In the genomic region with DNA sequence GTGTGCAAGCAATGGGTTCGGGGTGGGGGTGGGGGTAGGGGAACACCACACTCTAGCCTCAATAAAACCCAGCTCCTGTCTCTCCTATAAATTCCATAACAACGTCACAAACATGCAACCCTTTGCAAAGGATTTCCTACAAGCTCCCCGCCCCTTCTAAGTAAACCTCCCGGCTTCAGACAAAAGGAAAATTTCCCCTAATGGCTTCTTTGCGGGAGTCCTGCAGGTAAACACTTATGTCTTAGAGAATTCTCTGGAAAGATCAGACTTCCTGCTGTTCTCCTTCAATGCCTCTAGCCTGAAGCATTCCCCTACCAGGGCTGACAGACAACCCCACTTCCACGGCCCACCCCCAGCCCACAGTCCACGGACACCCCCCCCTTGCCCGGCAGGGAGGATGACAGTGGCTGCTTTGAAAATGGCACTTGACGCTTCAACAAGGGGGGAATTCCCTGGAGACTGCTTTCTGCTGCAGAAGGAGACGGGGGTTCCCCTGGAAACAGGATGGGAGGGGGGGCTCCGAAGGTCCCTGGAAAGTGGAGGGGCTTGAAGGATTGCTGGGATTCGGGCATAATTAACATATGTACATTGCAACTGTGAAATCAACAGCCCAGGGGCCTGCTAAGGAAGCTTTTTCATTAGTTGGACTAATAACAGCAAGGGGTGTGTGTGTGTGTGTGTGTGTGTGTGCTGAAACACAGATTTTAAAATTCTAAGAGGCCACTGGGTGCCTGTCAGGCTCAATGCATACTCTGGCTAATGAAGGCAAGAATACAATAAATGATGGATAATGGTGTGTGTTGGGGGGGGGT, we compare ENCODE assay signal across 10 mouse cellular contexts. TPM values are rescaled to one million over a fixed set of nuclear protein-coding genes. Genes with fewer than 3 reads are reported as not detected.
DNase-seq lines count a peak whose midpoint lies in the region; ATAC-seq and TF ChIP-seq lines count a peak whose summit lies in the region.
"Had no signal": no experiment of that assay in that cellular context is flagged by ENCODE, and none has a peak within 500 bp of the region (broad histone marks: within the 10 kb centered on the region; RNA-seq: fewer than 3 reads in every experiment).

No protein-coding gene starts in this region.

- 21% methylated on average over 12 of the region's 12 CpGs for WGBS in kidney, embryonic 15.5 days
- 34% methylated on average over 12 of the region's 12 CpGs for WGBS in kidney, adult 2 months
- 1% methylated on average over 12 of the region's 12 CpGs for WGBS in forebrain, embryonic 14.5 days
- 34% methylated on average over 12 of the region's 12 CpGs for WGBS in limb, embryonic 10.5 days
- WGBS in neural tube, embryonic 15.5 days = 7% methylated on average over 12 of the region's 12 CpGs

- ATAC-seq in kidney, embryonic 15.5 days (replicated peaks; ENCODE audit: low FRiP score) = no peak
- peak; percentile 72 for ATAC-seq in forebrain, embryonic 14.5 days
- ATAC-seq in neural tube, embryonic 15.5 days (ENCODE audit: low FRiP score) = peak; percentile 65
- no peak for ATAC-seq in monocyte, adult 5-6 weeks (replicated peaks; ENCODE audit: insufficient number of reproducible peaks, low FRiP score, low TSS enrichment, poor library complexity, severe bottlenecking)

- no peak overlapping the region for H3K9ac ChIP-seq in kidney, embryonic 15.5 days
- H3K9ac ChIP-seq in forebrain, embryonic 14.5 days (ENCODE audit: low read length) = peak overlapping the region; percentile 33; the same call in 1 of the 2 replicates
- H3K9ac ChIP-seq in neural tube, embryonic 15.5 days (replicated peaks) = no peak overlapping the region

- no peak for DNase-seq in kidney, adult 2 months
- peak; percentile 83 for DNase-seq in forebrain, embryonic 14.5 days (ENCODE audit: low spot score)
- DNase-seq in limb, embryonic 10.5 days (ENCODE audit: low spot score) = no peak
- DNase-seq in gastrocnemius, adult 2 months = no peak
- DNase-seq in left cerebral cortex, postnatal 10 days (ENCODE audit: extremely low spot score in 1 of 2, low spot score in 2 of 2) = no peak

- TF ChIP-seq POLR2A in kidney, adult 2 months (IDR thresholded peaks at IDR 0.05; ENCODE audit: low read depth, low read length) = no peak

- TF ChIP-seq CTCF in kidney, adult 2 months (conservative IDR thresholded peaks at IDR 0.05; ENCODE audit: insufficient read depth, insufficient read length, low read depth, low read length) = no peak
- TF ChIP-seq CTCF in gastrocnemius, adult 2 months (IDR thresholded peaks at IDR 0.05) = no peak

- peak overlapping the region; percentile 30; the same call in 1 of the 2 replicates for H3K4me2 ChIP-seq in kidney, embryonic 15.5 days
- H3K4me2 ChIP-seq in forebrain, embryonic 14.5 days (ENCODE audit: low read length) = peak overlapping the region; percentile 34
- peak overlapping the region; percentile 40 for H3K4me2 ChIP-seq in neural tube, embryonic 15.5 days

- no peak overlapping the region for H3K27ac ChIP-seq in kidney, embryonic 15.5 days
- H3K27ac ChIP-seq in kidney, adult 2 months (ENCODE audit: insufficient read depth, low read depth, low read length) = no peak overlapping the region
- H3K27ac ChIP-seq in forebrain, embryonic 14.5 days (ENCODE audit: low read depth, low read length) = peak overlapping the region; percentile 74; the same call in 1 of the 2 replicates
- peak overlapping the region; percentile 61 for H3K27ac ChIP-seq in limb, embryonic 10.5 days
- peak overlapping the region; percentile 81 for H3K27ac ChIP-seq in neural tube, embryonic 15.5 days (replicated peaks)
- no peak overlapping the region for H3K27ac ChIP-seq in gastrocnemius, adult 2 months
- H3K27ac ChIP-seq: heart, embryonic 10.5 days; macrophage had no signal

- intact Hi-C loops in gastrocnemius, adult 2 months (cut with DNase I) = no loop called here
- intact Hi-C loops in left cerebral cortex, postnatal 10 days (cut with DNase I) = no loop called here

- no peaks in the 10 kb centered on the region for H3K36me3 ChIP-seq in kidney, embryonic 15.5 days
- H3K36me3 ChIP-seq in kidney, adult 2 months (ENCODE audit: control insufficient read depth, insufficient read depth, low read length) = no peaks in the 10 kb centered on the region
- H3K36me3 ChIP-seq in forebrain, embryonic 14.5 days (ENCODE audit: control insufficient read depth, insufficient read depth, low read length) = no peaks in the 10 kb centered on the region
- H3K36me3 ChIP-seq in limb, embryonic 10.5 days = no peaks in the 10 kb centered on the region
- H3K36me3 ChIP-seq in neural tube, embryonic 15.5 days = no peaks in the 10 kb centered on the region
- H3K36me3 ChIP-seq: heart, embryonic 10.5 days had no signal

- H3K4me3 ChIP-seq in kidney, embryonic 15.5 days (replicated peaks) = no peak overlapping the region
- no peak overlapping the region for H3K4me3 ChIP-seq in kidney, adult 2 months (ENCODE audit: insufficient read depth, low read depth, low read length)
- no peak overlapping the region for H3K4me3 ChIP-seq in forebrain, embryonic 14.5 days (ENCODE audit: low read depth, low read length)
- no peak overlapping the region for H3K4me3 ChIP-seq in limb, embryonic 10.5 days
- no peak overlapping the region for H3K4me3 ChIP-seq in neural tube, embryonic 15.5 days (replicated peaks)
- H3K4me3 ChIP-seq in gastrocnemius, adult 2 months = no peak overlapping the region
- H3K4me3 ChIP-seq: heart, embryonic 10.5 days had no signal

- 0 out of 2 replicates have a peak, but pooled peaks cover 3% of the 10 kb centered on the region for H3K27me3 ChIP-seq in kidney, embryonic 15.5 days
- H3K27me3 ChIP-seq in kidney, adult 2 months (replicated peaks; ENCODE audit: control insufficient read depth, insufficient read depth, low read length) = no peaks in the 10 kb centered on the region
- H3K27me3 ChIP-seq in forebrain, embryonic 14.5 days (replicated peaks; ENCODE audit: control insufficient read depth, insufficient read depth, low read length) = no peaks in the 10 kb centered on the region
- H3K27me3 ChIP-seq in limb, embryonic 10.5 days (ENCODE audit: low read depth, poor library complexity, severe bottlenecking) = peaks cover 20% of the 10 kb centered on the region
- no peaks in the 10 kb centered on the region for H3K27me3 ChIP-seq in neural tube, embryonic 15.5 days (replicated peaks)

- no peaks in the 10 kb centered on the region for H3K9me3 ChIP-seq in kidney, embryonic 15.5 days (replicated peaks)
- H3K9me3 ChIP-seq in forebrain, embryonic 14.5 days (replicated peaks; ENCODE audit: control insufficient read depth, low read length) = no peaks in the 10 kb centered on the region
- no peaks in the 10 kb centered on the region for H3K9me3 ChIP-seq in limb, embryonic 10.5 days (replicated peaks)
- H3K9me3 ChIP-seq in neural tube, embryonic 15.5 days (replicated peaks) = no peaks in the 10 kb centered on the region
- H3K9me3 ChIP-seq: heart, embryonic 10.5 days had no signal

- peaks cover 15% of the 10 kb centered on the region for H3K4me1 ChIP-seq in kidney, embryonic 15.5 days
- H3K4me1 ChIP-seq in kidney, adult 2 months (ENCODE audit: control insufficient read depth, insufficient read depth, low read length) = no peaks in the 10 kb centered on the region
- H3K4me1 ChIP-seq in forebrain, embryonic 14.5 days (ENCODE audit: control insufficient read depth, insufficient read depth, low read length) = peaks cover 19% of the 10 kb centered on the region
- H3K4me1 ChIP-seq in limb, embryonic 10.5 days = peaks cover 59% of the 10 kb centered on the region
- H3K4me1 ChIP-seq in neural tube, embryonic 15.5 days = peaks cover 40% of the 10 kb centered on the region

RNA-seq across cellular contexts. Expression of gene Cpne5, which starts 24.4 kb away (rescaled TPM):
- 7.8 and 9.4 TPM in 2 replicates for polyA plus RNA-seq in kidney, embryonic 15.5 days (2015; fragmentation: Nextera tagmentation; extraction: Ambion mirVana)
- polyA plus RNA-seq in kidney, adult 2 months (2012; rRNA removed) = 0.78 and 1.2 TPM in 2 replicates
- polyA plus RNA-seq in forebrain, embryonic 14.5 days (2014; fragmentation: Nextera tagmentation; extraction: Ambion mirVana) = 17.2 and 17.4 TPM in 2 replicates
- 2.0 and 3.2 TPM in 2 replicates for polyA plus RNA-seq in limb, embryonic 10.5 days (2016; fragmentation: Nextera tagmentation; extraction: Ambion mirVana)
- 56.0 and 61.2 TPM in 2 replicates for polyA plus RNA-seq in neural tube, embryonic 15.5 days (2015; fragmentation: Nextera tagmentation; extraction: Ambion mirVana)
- total RNA-seq in gastrocnemius, adult 2 months (2021) = not detected
- 2.1 TPM in 1 of 3 replicates, not detected in the others for total RNA-seq in monocyte, adult 5-6 weeks (2017)
- total RNA-seq in left cerebral cortex, postnatal 10 days (2021) = 10 to 100 TPM; 88.1 to 89.7 TPM
- polyA plus RNA-seq: macrophage had no signal

RNA-seq across cellular contexts. Expression of gene Ppil1, which starts 50.4 kb away (rescaled TPM):
- 171 and 182 TPM in 2 replicates for polyA plus RNA-seq in kidney, embryonic 15.5 days (2015; fragmentation: Nextera tagmentation; extraction: Ambion mirVana)
- 21.5 and 23.5 TPM in 2 replicates for polyA plus RNA-seq in kidney, adult 2 months (2012; rRNA removed)
- polyA plus RNA-seq in forebrain, embryonic 14.5 days (2014; fragmentation: Nextera tagmentation; extraction: Ambion mirVana) = 123 and 131 TPM in 2 replicates
- 239 and 250 TPM in 2 replicates for polyA plus RNA-seq in limb, embryonic 10.5 days (2016; fragmentation: Nextera tagmentation; extraction: Ambion mirVana)
- polyA plus RNA-seq in neural tube, embryonic 15.5 days (2015; fragmentation: Nextera tagmentation; extraction: Ambion mirVana) = 106 and 119 TPM in 2 replicates
- total RNA-seq in gastrocnemius, adult 2 months (2021) = 1 to 10 TPM; 5.1 to 7.3 TPM
- 12.7 to 24.2 TPM (median 17.9 TPM) in 3 replicates for total RNA-seq in monocyte, adult 5-6 weeks (2017)
- total RNA-seq in left cerebral cortex, postnatal 10 days (2021) = 10 to 100 TPM; 20.7 to 24.3 TPM

RNA-seq across cellular contexts. Expression of gene BC004004, which starts 55.0 kb away (rescaled TPM):
- polyA plus RNA-seq in kidney, embryonic 15.5 days (2015; fragmentation: Nextera tagmentation; extraction: Ambion mirVana) = 67.6 and 73.2 TPM in 2 replicates
- 219 and 228 TPM in 2 replicates for polyA plus RNA-seq in kidney, adult 2 months (2012; rRNA removed)
- polyA plus RNA-seq in forebrain, embryonic 14.5 days (2014; fragmentation: Nextera tagmentation; extraction: Ambion mirVana) = 116 and 123 TPM in 2 replicates
- polyA plus RNA-seq in limb, embryonic 10.5 days (2016; fragmentation: Nextera tagmentation; extraction: Ambion mirVana) = 47.9 and 52.9 TPM in 2 replicates
- 111 and 116 TPM in 2 replicates for polyA plus RNA-seq in neural tube, embryonic 15.5 days (2015; fragmentation: Nextera tagmentation; extraction: Ambion mirVana)
- 100 to 1,000 TPM; 110 to 121 TPM for total RNA-seq in gastrocnemius, adult 2 months (2021)
- total RNA-seq in monocyte, adult 5-6 weeks (2017) = 67.0 to 84.4 TPM (median 75.3 TPM) in 3 replicates
- total RNA-seq in left cerebral cortex, postnatal 10 days (2021) = 100 to 1,000 TPM in 1 of 2 experiments, 10 to 100 TPM in 1; 99.5 to 108 TPM

Comparison
In these comparisons a context has a peak if more than half of its experiments do, and no peak if none do; other contexts are left out.
1. ATAC-seq: peak in forebrain, embryonic 14.5 days (single experiment) and neural tube, embryonic 15.5 days (single experiment); none in kidney, embryonic 15.5 days (single experiment) and monocyte, adult 5-6 weeks (single experiment).
2. H3K27ac ChIP-seq: peak in forebrain, embryonic 14.5 days (single experiment), limb, embryonic 10.5 days (single experiment) and neural tube, embryonic 15.5 days (single experiment); none in kidney, embryonic 15.5 days (single experiment), kidney, adult 2 months (single experiment) and gastrocnemius, adult 2 months (single experiment).
3. Peak in every context shown above with its lines, with median percentiles within 50 percentile points of each other: H3K4me2 ChIP-seq.